Mouse (Mus musculus) heart, postnatal 14 days (tissue): Measurements from ENCODE around the gene Agap1. TPM values are rescaled to one million over a fixed set of nuclear protein-coding genes. Genes with fewer than 3 reads are reported as not detected.
A peak's percentile ranks its signal among the peaks of the same experiment; 100 is the strongest.

Experiments used
- DNase-seq, 2 experiments: peaks; one replicate each; pipeline ENCODE4 v3.0.0; 2021 to 2022
- intact Hi-C: fragments of 180-260 bp; cut with DNase I; formaldehyde crosslinking; loops from one replicate; pipeline ENCODE4 v1.15.1; 2025
- total RNA-seq, 2 experiments: library from RNA; stranded (reverse); gene quantifications; 2 replicates each; pipeline ENCODE4 v1.2.3; 2021

Agap1 gene
- total RNA-seq, 2 experiments from 2014 or later: 47.7 to 49.8 TPM

GRCm38 (mm10) chr1:89688914-89689313, 234.3 kb downstream of the Agap1 start:
- intact Hi-C loops: no loop called here

GRCm38 (mm10) chr1:89689544-89690212, 235.1 kb downstream of the Agap1 start:
- intact Hi-C loops: no loop called here
- DNase-seq: no peak

More at GRCm38 (mm10) chr1:89688914-89689313, 234.3 kb downstream of the Agap1 start:
- DNase-seq: no peak

- intact Hi-C loops: no loop called here
- DNase-seq: no peak
Observed at GRCm38 (mm10) chr1:89691096-89691495, 236.5 kb downstream of the Agap1 start.

DNA sequence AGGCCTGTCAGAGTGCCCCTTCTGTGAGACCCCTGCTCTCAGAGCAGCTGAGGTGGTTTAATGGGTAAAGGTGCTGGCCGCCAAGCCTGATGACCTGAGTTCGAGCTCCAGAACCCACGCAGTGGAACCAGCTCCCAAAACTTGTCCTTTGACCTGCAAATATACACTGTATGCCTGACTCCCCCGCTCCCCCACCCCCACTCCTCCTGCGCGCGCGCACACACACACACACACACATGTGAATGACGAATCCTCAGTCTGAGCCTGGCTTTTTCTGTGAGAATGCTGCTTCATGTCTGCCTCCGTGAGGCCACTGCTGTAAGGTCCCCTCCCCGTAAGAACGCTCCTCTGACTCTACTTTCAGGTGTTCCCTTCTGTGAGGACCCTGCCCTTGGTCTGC, 237.8 kb downstream of the Agap1 start:
- no peak for DNase-seq
- intact Hi-C loops: no loop called here

- DNase-seq: peak in 1 of 2 experiments; percentile 28
- intact Hi-C loops: no loop called here
Observed at GRCm38 (mm10) chr1:89694916-89695315, 240.3 kb downstream of the Agap1 start.

DNA sequence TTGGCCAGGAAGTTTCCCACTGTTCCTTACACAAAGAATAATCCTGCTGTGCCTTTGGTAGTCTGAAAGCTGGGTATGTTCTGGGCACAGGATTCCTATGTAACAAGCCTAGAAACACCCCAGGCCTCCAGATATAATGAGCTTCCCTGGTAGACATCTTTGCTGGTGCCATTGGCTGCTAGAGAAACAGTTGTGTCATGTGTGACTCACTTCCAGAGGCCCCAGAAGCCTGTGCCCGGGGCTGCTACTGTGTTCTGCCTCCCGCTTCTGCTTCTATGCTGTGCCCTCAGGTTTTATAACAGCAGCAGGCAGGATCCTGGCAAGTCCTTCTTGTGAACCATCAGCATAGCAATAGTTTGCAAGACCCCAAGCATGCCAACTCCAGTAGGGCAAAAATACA, 242.6 kb downstream of the Agap1 start:
- DNase-seq: no peak
- intact Hi-C loops: no loop called here

- intact Hi-C loops: no loop called here
- no peak for DNase-seq
Observed at GRCm38 (mm10) chr1:89700166-89700565, 245.6 kb downstream of the Agap1 start.

DNA sequence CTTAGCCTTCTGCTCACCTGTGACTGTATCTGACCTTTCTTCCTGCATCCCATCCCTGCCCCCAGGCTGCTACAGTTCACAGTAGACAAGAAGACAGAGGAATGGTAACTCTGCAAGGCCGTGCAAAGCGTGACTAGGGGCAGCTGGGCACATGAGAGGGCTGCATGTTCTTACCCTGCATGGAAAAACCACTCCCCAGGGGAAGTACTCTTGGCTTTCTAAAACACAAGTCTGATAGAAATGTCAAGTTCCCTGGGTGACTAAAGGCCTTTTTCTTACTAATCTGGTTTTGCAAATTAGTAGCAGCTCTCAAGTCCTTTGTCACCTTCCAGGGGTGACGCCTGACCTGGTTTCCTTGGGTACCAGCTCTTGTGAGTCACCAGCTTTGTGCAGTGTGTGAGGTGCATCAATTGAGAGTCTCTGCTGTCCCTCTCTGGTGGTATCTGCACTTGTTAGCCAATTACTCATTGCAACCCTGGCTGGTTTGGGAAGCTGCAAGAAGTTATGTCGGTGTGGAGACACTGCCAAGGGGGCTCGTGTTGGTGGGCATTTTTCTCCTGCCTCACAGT, 246.6 kb downstream of the Agap1 start:
- no peak for DNase-seq
- intact Hi-C loops: no loop called here

GRCm38 (mm10) chr1:89703294-89703693, 248.7 kb downstream of the Agap1 start:
- DNase-seq: peak; percentile 28 to 36

DNA sequence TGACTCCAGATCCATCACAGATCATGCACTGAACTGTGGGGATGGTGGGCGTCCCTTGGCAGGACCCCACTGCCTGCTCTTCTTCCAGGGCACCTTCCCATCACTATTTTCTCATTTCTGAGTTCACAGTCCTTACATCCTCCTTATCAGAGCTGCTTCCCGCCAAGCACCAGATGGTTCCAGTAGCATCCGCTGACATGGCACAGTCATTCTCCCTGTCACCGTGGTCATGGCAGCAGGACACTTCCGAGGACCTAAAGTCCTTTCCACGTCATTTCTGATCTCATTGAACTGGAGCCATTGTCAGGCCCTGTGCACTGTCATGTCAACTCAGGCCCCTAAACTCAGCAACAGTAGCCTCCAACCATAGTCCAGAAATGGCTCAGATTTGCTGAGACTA, 251.1 kb downstream of the Agap1 start:
- intact Hi-C loops: no loop called here
- no peak for DNase-seq

More at GRCm38 (mm10) chr1:89703294-89703693, 248.7 kb downstream of the Agap1 start:
- intact Hi-C loops: no loop called here

- intact Hi-C loops: no loop called here
- no peak for DNase-seq
Observed at GRCm38 (mm10) chr1:89706862-89707261, 252.3 kb downstream of the Agap1 start.

DNA sequence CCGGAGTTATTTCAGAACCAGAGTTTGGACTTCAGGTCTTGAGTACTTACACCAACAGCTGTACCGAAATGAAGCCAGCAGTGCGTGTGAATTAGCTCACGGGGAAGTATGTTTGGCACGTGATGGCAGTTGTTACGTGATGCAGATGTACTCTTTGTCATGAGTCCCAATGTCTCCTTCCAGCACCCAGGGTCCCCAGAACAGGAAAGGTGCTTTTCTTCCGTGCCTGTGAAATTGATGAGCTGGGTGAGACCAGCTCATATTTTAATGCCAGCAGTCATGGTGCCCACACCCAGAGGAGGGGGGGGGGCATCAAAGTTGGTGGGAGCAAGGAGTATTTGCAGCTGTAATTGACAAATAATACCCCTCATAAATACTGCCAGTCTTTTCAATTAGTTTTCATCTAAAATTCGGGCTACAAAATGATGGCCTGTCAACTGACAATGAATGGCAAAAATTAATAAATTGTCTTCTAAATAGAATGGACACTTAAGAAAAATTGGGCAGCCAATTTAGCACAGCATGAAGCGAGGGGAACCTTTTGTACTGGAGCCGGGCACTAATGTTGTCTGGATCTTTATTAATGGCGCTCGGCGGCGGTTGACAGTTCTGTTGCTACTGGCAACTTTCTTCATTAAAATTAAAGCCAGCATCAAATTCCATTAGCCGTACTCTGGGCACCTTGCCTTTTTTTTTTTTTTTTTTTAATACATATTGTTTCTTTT, 253.3 kb downstream of the Agap1 start:
- intact Hi-C loops: no loop called here
- peak in 1 of 2 experiments; percentile 17 for DNase-seq

- intact Hi-C loops: no loop called here
- DNase-seq: no peak
Observed at GRCm38 (mm10) chr1:89709824-89710223, 255.2 kb downstream of the Agap1 start.

- intact Hi-C loops: no loop called here
- DNase-seq: no peak
Observed at GRCm38 (mm10) chr1:89713681-89714080, 259.1 kb downstream of the Agap1 start.

DNA sequence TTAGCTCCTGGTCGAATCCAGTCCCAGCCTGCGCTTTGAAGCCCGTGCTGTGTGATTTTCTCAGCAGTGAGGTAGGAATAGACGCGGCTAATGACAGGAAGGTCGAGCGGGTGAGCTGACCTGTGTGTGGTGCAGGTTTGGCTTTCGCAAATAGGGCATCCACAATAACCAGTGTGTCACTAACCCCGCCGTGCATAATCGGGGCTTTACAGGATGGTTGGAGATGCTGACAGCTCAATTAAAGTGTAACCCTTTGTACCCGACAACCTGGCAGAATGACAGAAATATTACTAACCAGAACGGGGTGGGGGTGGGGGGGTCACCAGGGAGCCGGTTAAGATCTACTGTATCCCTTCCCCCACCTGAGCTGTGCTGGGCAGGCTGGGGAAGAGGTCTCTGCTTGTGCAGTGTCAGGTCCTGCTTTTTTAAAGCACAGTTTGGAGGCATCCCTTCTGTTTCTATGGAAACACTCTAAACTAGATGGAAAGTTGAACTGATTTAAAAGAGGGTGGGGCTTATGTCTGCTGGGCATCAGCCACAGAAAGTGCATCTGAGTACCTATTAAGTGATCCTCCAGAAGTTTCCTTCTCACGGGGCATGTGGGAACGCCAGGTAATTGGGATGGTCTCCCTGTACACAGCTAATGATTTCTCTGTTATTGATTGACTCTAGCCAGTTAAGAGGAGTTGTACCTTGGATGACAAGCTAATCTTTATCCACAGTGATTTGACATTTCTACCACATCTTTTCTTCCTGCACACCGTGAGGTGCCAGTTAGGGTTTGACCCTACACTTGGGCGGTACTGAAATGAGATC, 259.8 kb downstream of the Agap1 start:
- DNase-seq: no peak
- intact Hi-C loops: no loop called here

- DNase-seq: no peak
- intact Hi-C loops: no loop called here
Observed at GRCm38 (mm10) chr1:89716234-89716633, 261.6 kb downstream of the Agap1 start.

GRCm38 (mm10) chr1:89717100-89717499, 262.5 kb downstream of the Agap1 start:
- intact Hi-C loops: no loop called here
- DNase-seq: no peak

- DNase-seq: no peak
- intact Hi-C loops: no loop called here
Observed at GRCm38 (mm10) chr1:89718782-89719403, 264.3 kb downstream of the Agap1 start.

DNA sequence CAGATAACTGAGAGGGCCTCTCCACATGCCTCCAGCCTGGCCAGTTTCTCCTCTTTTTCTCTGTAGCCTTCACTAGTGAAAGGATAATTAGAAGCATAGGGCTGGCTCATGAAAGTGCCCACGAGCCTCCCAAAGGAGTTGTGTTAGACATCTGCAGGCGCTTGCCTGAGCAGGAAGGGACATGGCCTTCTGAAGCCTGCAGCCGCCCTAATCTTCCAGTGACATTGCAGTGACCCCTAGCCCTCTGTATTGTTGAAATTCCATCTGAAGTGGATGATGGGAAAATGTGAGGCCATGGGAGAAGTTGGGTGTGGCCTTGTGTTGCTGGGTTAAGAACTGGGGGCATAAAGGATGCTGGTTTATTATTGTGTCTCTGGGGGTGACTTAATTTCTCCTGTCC, 269.5 kb downstream of the Agap1 start:
- no peak for DNase-seq
- intact Hi-C loops: no loop called here

- DNase-seq: no peak
- intact Hi-C loops: no loop called here
Observed at GRCm38 (mm10) chr1:89724555-89724954, 269.9 kb downstream of the Agap1 start.
